Mouse (Mus musculus) right cerebral cortex, adult 18-20 months (tissue): ENCODE measurements around the gene Mbd4.

Experiments used
- DNase-seq: peaks from one replicate; pipeline ENCODE4 v3.0.0; 2022; ENCODE audit warnings: mixed read lengths

Mbd4 gene

DNA sequence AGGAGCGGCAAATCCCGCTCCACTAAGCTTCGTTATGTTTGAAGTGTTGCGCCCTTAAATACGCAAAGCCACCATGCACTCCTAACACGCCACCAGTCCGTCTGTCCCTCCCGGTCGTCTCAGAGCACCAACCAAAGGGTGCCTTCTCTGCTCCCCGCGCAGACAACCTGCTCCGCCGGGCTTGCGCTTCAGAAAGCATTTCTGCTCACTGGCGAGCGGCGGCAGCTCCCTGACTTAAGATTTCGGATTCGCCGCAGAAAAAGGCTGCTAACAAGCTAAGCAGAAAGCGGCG lies 45.0 kb downstream of the Mbd4 start:
- no peak for DNase-seq

DNA sequence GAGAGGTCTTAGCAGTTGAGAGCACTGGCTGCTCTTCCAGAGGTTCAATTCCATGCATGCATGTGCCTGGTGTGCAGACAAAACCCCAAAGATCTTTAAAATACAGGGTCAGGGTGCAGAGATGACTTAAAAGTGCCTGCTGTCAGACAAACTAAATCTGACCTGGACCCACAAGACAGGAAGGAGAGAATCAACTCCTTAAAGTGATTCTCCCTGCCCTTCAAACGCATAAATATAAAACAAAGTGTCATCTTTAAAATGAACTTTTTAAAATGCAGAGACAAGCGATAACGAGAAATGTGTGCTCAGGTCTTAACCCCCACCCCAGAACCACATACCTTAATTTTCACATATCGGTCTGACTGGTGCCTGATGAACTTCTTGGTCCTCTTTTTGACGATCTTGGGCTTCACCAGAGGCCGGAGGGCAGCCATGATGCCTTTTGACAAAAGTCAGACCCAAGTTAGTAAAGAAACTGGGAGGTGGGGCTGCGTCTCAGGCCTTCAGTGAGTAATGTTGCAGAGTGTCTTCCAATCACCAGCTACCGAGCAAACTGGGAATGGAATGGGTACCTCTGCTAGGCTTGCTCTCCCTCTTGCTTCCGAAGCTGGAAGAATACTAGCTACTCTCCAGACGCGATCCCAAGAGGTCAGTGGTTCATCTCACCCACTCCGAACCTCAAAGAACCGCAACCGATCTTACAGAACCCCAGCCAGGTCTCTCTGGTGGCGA lies 45.5 kb downstream of the Mbd4 start:
- DNase-seq: no peak

DNA sequence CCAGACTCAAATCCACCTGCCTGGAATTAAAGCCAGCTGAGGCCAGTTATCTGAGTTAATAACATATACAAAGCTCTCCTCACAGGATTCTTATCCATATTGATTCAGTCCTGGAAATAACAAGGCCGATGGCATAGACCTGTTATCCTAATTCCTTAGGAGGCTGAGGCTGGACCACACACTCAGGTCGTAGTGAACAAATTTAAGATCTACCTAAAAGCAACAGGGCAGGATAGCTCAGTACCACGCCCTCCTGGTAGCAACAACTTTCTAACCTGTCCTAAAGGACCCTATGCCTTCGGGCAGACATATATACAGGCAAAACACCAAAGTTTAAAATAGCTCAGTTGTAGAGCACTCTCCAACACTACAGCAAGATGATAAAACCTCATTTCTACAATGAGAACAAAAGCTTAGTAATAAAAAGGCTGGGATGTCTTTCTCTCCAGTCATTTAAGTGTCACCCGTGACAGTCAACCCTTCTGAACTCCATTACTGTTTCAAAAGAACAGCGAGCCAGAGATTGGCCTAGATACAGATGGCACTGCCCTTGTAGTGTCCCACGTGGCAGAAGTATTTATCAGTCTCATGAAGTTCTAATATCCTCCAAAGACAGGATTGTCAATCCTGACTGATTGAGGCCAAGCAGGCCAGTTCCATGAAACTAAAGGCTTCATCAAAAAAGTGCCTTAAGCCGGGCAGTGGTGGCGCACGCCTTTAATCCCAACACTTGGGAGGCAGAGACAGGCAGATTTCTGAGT lies 48.6 kb downstream of the Mbd4 start:
- no peak for DNase-seq

DNA sequence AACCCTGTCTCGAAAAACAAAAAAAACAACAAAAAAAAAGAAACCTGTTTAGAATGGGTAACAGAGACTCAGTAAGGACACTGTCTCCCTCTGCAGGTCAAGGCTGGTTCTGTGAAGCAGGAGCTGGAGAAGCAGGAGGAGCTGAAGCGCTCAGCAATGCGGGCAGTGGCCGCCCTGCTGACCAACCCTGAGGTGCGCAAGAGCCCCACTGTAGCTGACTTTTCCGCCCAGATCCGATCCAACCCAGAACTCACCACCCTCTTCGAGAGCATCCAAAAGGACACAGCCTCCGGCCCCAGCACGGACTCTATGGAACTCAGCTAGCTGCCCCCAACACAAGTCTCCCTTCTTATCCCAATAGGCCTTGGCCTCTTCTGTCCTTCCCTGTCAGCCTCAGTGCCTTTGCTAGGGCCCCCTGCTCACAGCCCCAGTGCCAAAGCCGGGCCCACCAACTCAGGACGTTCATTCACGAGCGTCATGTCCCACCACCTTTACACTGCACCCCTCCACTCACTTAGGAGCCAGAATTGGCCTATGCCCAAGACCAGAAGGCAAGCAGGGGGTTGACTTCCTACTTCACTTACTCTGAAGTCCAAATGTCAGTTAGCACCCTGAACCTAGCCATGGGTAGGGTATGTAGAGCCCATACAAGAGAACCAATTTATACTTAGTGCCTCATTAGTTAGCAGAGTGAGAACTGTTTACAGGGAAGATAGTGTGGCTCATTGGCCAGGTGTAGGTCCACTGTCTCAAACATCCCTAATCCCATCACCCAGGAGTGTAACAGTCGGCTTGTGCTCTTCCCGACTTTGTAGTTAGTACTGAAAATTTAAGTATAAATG lies 49.4 kb downstream of the Mbd4 start:
- DNase-seq: peak; percentile 72

DNA sequence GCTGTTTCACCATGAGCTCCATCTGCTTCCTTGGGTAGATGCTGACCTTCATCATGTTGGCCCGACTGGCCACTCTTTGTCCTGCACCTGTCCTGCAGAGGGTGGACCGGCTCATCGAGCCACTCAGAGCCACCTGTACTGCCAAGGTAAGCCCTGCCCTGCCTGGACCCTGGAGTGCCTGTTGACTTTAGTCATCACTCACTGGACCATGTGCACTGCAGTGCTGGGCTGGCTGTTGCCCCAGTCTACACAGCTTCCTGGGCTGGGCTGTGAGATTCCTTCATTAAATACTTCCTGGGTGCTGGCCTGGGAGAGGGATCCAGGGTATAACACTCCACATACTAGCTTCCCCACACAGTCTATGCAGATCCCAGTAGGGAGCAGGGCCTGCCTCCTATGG lies 51.4 kb downstream of the Mbd4 start:
- no peak for DNase-seq

GRCm38 (mm10) chr6:115792691-115793215 lies 60.4 kb downstream of the Mbd4 start:
- no peak for DNase-seq

- no peak for DNase-seq
Measured at GRCm38 (mm10) chr6:115791842-115792686, 61.1 kb downstream of the Mbd4 start.

GRCm38 (mm10) chr6:115791016-115791415 lies 62.2 kb downstream of the Mbd4 start:
- DNase-seq: no peak
